Comparison of ENCODE assay signal across 15 mouse cellular contexts in genomic region chrX:36752586-36752985, GRCm38 (mm10).
"Had no signal": no experiment of that assay in that cellular context is flagged by ENCODE, and none has a peak within 500 bp of the region (broad histone marks: within the 10 kb centered on the region; RNA-seq: fewer than 3 reads in every experiment).

No protein-coding gene starts in this region.

- H3K9me3 ChIP-seq: neural tube, embryonic 15.5 days; stomach, embryonic 15.5 days had no signal

- H3K27me3 ChIP-seq: neural tube, embryonic 15.5 days; stomach, embryonic 15.5 days had no signal

- H3K27ac ChIP-seq: neural tube, embryonic 15.5 days; stomach, embryonic 15.5 days; stomach, postnatal 0 days had no signal

- H3K9ac ChIP-seq: neural tube, embryonic 15.5 days; stomach, embryonic 15.5 days had no signal

- H3K4me2 ChIP-seq: neural tube, embryonic 15.5 days; stomach, embryonic 15.5 days had no signal

- H3K36me3 ChIP-seq: neural tube, embryonic 15.5 days; stomach, embryonic 15.5 days had no signal

- H3K4me3 ChIP-seq: neural tube, embryonic 15.5 days; stomach, embryonic 15.5 days had no signal

- DNase-seq: retina, postnatal 1 day; right cerebral cortex, adult 18-20 months; right cerebral cortex, postnatal 14 days; right cerebral cortex, postnatal 25 days; right cerebral cortex, postnatal 4 days; spleen, adult 18-20 months; thymus, adult 18-20 months; thymus, adult 2 months; thymus, postnatal 14 days; thymus, postnatal 25 days; thymus, postnatal 36 days; thymus, postnatal 4 days had no signal

- H3K4me1 ChIP-seq: neural tube, embryonic 15.5 days; stomach, embryonic 15.5 days had no signal
